Mouse (Mus musculus) frontal cortex, adult 2 months (tissue): ENCODE measurements at regions not wholly inside any gene's neighbourhood (a gene's known extent, or its start where the extent isn't known, plus 50 kb on each side); places are given as distances from the start of the nearest gene placed in this dataset.

Source experiments
- DNase-seq, 2 experiments: peaks; one replicate each; pipeline ENCODE4 v3.0.0; 2022; ENCODE audit warnings: low spot score in 1 of 2; ENCODE audit errors: extremely low spot score in 1 of 2

- no peak for DNase-seq
Observed at GRCm38 (mm10) chr2:84161742-84162141, 171.4 kb downstream of the Gm13691 start.

GRCm38 (mm10) chr2:84173450-84173849 is 183.1 kb downstream of the Gm13691 start:
- peak in 1 of 2 experiments; percentile 12 for DNase-seq

DNA sequence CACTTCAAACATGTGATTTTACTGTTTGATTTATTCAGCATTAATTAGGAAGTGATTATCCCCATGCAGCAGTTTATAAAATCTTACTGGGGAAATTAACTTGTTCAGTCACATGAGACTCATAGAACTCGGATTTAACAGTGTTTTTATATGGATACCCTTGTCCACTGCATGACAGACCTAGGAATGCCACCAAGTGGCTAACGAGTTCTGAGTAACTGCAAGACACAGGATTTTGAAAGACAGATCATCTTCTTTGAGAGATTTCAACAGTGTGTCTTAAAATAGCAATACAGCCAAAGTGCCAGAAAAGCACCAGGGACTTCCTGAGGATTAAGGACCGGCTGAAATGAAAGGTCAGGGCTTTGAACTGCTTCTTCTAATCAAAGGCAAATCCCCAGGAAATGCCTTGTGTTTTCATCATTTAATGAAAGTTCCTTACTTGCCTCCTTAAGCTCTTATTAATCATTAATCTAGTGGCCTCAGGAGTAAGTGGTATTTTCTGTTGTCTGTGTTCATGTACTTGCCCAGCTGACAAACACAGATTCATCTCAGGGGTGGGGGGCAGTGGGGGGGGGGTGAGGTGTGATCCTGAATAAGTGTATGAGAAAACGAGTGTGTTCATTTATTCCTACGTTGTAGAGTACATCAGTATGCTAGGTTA is 193.4 kb downstream of the Gm13691 start:
- DNase-seq: no peak

- no peak for DNase-seq
Observed at GRCm38 (mm10) chr2:84184288-84185015, 194.1 kb downstream of the Gm13691 start.

- DNase-seq: no peak
Observed at GRCm38 (mm10) chr2:84185016-84185330, 194.6 kb downstream of the Gm13691 start.

DNA sequence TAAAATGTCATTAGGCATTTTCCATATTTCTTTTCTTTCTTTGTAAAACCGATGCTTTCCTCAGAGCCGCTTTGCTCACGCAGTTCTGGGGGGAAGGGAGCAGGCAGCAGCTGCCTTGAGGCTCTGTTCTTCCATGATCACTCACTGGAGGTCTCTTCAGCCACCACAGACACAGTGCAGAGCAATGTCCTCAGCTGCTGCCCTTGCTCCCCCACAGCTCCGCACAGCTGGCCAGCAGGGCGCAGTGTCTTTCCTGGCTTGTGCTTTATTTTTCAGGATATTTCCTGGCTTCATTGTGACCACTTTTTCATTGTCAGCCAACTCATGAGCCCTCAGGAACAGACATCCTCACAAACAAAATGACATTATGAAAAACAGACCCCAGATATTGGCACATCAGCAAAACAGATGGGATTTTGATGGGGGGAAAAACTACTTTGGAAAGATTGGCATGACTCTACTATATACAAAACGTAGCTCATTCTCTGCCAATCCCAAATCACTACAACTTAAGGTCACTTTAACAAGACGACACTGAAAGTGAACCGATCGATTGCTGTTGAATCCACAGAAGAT is 195.9 kb downstream of the Gm13691 start:
- DNase-seq: peak in 1 of 2 experiments; percentile 1

DNA sequence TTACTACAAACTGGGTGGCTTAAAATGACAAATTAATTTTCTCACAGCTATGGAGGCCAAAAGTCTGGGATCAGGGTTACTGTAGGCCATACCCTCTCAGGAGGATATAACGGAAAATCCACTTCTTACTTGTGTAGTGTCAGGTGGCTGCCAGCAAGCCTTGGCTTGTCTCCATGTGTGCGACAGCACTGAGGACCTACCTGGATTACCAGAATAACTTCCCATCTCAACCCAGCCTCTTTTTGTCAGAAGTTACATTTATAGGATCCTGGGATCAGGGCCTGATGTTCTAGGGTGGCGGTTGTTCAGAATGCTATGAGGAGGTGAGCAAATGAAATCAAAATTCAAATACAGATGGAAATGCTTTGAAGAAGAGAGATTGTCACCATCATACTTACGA is 197.1 kb downstream of the Gm13691 start:
- no peak for DNase-seq

- DNase-seq: no peak
Observed at GRCm38 (mm10) chr2:84189302-84189701, 198.9 kb downstream of the Gm13691 start.

DNA sequence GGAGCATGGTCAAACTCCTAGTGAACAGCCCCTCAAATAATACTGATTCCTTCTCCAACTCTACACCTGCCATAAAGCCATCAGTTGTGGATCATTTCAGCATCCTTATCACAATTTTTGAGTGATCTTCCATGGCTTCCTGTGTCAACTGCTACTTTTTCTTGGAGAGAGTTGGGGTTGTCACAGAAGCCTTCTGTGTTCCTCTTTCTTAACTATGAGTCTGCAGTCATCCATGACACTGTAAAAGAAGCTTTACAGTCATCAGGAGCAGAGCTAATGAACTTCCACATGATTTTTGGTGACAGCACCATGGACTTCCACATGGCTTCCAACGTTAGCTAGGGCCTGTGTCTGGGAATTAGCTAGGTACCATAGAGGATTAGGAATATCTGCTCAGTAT is 208.1 kb downstream of the Calcrl start:
- no peak for DNase-seq

- DNase-seq: no peak
Observed at GRCm38 (mm10) chr2:84222049-84222448, 203.2 kb downstream of the Calcrl start.

GRCm38 (mm10) chr2:84229777-84230176 is 195.4 kb downstream of the Calcrl start:
- DNase-seq: no peak

- DNase-seq: no peak
Observed at GRCm38 (mm10) chr2:84235641-84236040, 189.6 kb downstream of the Calcrl start.

DNA sequence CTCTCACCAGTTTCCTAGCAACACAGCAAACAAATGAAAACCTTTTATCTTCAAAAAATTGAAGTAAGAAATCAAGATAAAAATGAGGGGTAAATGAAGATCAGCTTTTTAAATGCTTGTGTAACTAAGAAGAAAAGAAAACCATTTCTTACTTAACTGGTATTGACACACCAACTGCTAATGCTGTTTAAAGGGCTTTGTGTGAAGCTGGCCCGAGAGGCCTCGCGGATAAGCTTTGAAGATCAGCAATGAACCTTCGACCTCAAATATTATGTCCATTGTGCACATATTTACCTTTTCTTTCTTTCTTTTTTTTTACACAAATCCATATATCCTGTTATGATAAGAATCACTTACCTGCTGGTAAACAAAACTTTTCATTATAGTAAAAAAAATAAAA is 184.0 kb downstream of the Calcrl start:
- no peak for DNase-seq

DNA sequence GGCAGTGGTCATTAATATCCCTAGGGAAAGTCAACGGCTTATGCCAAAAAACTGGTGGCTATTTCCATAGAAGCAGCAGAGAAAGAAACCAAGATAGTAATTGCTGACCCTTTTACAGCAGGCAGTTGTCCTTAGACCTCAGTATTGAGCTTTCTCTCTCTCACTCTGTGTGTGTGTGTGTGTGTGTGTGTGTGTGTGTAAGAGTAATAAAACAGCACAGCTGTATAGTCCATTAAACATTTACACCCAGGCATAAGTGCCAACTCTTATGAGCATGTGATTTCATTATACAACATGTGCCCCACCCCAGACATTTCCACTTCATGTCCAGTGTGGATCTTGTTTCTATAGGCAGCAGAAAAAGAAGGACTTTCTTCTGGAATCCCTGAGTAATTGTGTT is 183.2 kb downstream of the Calcrl start:
- no peak for DNase-seq

GRCm38 (mm10) chr2:84245900-84246299 is 179.3 kb downstream of the Calcrl start:
- no peak for DNase-seq

DNA sequence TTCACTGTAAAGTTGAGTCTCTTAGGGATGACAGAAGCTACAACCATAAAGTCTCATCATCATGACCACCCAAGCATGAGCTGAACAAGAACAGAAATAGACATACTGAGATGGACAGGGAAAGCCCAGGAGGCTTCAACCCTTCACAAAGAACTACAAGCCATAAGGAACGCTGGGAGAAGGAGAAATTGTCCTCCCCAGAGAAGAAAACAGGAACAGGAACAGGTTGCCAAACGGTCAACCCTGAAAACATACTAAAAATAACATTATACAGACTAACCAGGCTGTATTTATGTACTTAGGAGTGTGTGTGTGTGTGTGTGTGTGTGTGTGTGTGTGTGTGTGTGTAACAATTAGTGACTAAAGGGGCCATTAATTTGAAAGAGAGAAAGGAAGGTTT is 178.6 kb downstream of the Calcrl start:
- no peak for DNase-seq

GRCm38 (mm10) chr2:84248169-84248568 is 177.0 kb downstream of the Calcrl start:
- no peak for DNase-seq

DNA sequence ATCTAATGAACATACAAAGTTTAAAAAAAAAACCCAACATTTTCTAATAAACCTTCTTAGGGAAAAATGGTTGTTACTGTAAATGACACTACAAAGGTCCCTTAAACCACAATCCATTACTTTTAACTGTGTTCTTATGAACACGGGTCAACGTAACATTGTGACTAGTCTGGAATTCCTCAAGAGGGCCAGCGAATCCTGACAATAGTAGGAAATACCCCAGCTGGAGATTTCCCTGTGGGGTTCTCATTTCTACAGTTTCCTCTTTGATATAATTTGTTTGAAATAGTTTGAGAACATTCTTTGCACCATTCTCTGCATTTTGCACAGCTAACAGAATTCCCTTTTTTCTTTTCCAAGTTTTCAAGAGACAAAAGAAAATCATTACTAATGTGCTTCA is 175.3 kb downstream of the Calcrl start:
- DNase-seq: no peak

GRCm38 (mm10) chr2:84252076-84252475 is 173.1 kb downstream of the Calcrl start:
- no peak for DNase-seq

GRCm38 (mm10) chr2:84258339-84259006 is 166.7 kb downstream of the Calcrl start:
- no peak for DNase-seq

DNA sequence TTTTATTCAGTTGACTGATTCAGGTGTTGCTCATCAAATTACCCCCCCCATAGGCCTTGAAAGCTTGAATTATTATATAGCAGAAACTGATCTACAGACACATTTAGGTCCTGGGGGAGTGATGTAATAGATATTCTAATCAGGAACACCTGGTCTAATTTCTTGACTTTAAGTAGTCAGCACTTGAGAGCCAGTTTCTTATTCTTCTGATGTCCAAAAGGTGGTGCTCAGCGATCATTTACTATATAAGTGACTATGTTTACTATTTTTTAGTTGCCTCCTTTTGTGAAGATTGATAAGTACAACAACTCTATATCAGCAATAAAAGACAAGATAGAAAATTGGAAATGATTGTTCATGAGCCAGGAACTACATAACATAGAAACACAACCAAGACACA is 166.0 kb downstream of the Calcrl start:
- DNase-seq: no peak

- DNase-seq: no peak
Observed at GRCm38 (mm10) chr2:84260701-84261100, 164.5 kb downstream of the Calcrl start.
